Mouse (Mus musculus) lung, postnatal 0 days (tissue): ENCODE measurements around the gene Lcn12.

ENCODE experiments used
- CTCF ChIP-seq: IDR thresholded peaks from 2 replicates; pipeline ENCODE4 v1.5.1; 2016; ENCODE audit warnings: antibody characterized with exemption, mild to moderate bottlenecking
- EP300 ChIP-seq: IDR thresholded peaks from 2 replicates; pipeline ENCODE4 v1.6.1; 2016; ENCODE audit warnings: antibody characterized with exemption, mild to moderate bottlenecking, control low read depth

DNA sequence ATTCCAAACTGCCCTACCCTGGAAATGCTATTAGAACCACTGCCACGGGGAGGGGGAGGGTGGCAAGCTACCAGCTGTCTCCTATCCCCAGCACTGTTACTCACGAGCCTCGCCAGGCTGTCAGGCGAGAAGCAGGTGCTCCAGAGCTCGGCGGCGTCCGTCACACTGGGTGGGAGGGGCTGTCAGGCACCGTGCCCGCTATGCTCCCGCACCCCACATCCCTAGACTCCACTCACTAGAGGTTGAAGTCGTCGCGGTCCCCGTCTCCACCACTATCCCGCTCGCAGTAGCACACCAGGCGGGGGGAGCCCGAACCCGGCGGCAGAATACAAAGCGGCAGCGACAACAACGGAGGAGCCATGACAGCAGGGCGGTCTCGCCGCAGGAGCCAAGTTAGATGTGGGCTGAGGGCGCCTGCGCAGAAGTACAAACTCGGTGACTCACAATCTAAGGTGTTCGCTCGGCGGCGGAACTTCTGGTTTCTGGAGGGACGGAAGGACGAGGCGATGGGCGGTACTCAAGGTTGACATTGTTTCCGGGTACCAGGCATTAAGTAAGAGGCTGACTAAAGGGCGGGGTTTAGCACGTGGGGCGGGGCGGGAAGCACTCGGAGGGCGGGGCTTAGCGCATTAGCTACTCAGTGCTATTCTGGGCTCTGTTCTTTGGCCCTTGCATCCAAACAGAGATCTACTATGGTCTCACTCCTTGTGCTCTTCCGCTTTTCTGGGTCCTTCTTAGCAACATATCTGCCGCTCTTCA is 33.0 kb downstream of the Lcn12 start, which contains the start of gene Paxx:
- TF ChIP-seq CTCF (no peak), EP300 (peak; percentile 59)
